Mouse (Mus musculus) layer of hippocampus, adult 9-11 months (tissue): ENCODE data around the gene Itga6.
A peak's percentile ranks its signal among the peaks of the same experiment; 100 is the strongest.

Experiments
- DNase-seq: peaks from one replicate; pipeline ENCODE4 v3.0.0; 2022

The Itga6 gene

DNA sequence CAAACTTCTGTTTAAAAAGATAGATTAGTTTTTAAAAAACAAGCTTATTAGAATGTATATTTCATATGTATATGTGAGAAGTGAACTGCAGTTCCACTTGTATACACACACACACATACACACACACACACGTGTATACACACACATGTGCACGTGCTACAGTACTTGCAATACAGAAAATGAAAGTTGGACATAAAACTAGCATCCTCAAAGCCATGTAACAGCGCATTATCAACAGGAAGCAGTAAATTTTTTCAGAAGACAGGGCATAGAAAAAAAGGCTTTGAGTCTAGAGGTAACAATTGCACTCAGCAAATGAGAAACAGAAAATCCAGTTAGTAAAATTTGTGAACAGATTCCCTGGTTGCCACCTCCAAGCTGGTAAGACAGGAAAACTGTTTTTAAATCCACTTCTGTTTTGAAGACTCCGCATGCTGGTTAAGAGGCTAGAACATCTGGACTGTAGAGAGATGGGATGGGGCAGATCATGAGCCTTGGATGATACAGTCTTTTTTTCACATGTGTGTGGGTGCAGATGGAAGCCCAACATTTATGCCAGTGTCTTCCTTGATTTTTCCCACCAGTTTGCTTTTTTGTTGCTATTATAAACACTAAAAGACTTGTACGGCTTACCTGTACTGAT, 118.2 kb downstream of the Itga6 start:
- DNase-seq, result no peak

GRCm38 (mm10) chr2:71865022-71865421, 119.6 kb downstream of the Itga6 start:
- DNase-seq, result peak; percentile 89

DNA sequence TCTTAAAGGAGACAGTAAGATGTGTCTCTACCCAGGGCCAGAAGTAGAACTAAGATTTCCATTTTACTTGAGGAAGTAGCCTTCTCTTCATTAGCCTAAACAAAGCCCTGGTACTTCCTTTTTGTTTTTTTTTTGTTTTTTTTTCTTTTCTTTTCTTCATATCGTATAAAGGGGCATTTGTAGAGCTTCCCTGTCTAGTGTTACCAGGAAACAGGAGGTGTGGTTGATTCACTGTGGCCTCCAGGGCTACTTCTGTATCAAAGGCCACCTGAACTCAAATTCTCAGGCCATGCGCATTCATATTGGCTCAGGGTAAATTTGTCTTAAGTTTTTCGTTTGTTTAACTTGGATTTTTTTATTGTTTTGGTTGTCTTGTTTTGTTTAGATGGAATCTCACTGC, 120.5 kb downstream of the Itga6 start:
- DNase-seq, result no peak

DNA sequence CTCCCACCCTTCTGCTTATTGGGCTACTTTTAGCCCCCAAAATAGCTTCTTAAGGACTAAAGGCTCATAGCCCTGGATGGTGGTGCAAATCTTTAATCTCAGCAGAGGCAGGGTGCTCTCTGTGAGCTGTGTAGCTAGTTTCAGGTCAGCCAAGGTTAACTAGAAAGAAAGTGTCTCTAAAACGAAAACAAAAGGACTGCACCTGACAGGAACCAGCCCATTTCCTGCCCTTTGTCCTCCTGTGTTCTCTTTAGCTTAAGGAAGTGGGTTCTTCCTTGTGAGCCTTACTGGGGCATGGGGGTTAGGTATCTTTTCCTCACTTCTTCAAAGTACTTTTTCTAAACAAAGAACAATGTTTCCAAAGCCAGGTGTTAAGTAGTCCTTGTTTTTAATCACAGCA, 121.1 kb downstream of the Itga6 start:
- DNase-seq, result no peak

GRCm38 (mm10) chr2:71867019-71867418, 121.6 kb downstream of the Itga6 start:
- no peak for DNase-seq

DNA sequence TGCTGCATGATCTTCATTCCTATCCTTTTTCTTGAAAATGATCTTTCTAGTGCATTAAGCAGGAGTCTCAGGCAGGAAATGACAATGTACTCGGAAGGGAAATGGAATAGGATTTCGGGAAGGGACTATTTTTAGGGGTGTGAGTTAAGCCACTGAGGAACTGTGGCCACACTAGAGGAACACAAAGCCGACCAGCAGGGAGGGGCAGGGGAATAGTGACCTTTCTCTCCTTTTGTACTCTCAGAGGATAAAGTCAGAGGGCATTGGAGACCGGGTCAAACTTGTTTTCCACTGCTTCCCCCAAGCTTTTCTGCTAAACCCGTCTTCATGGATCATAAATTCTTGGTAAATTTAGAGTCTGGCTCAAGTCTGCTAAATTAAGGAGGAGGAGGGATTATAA, 122.1 kb downstream of the Itga6 start:
- no peak for DNase-seq

GRCm38 (mm10) chr2:71868256-71868655, 122.8 kb downstream of the Itga6 start:
- no peak for DNase-seq

GRCm38 (mm10) chr2:71872141-71872540, 126.7 kb downstream of the Itga6 start:
- no peak for DNase-seq

DNA sequence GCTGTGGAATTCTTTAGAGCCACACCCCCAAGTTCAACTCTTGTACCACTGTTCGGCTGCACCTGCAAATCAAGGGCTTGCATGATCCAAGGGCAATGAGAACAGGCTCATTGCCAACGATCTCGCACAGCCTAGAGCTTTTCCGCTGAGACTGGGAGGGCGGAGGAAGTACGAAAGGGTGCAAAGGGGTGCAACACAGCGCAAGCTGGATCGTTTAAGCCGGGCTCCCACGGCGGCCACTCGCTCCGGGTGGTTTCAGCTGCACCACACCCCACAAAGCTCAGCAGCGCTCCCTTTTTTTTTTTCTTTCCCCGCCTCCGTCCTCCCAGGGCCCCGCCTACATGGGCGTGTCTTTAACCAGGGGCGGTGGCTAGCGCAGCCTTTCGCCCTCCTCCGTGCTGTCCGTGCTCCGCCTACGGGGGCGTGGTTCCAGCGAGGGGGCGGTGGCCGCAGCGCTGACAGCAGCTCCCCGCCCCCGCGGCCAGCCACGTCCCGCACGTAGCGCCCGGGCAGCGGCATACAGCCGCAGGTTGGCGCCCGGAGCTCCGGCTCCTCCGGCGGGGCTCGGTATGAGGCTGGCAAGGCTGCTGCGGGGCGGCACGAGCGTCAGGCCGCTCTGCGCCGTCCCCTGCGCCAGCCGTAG, 127.5 kb downstream of the Itga6 start, which contains the start of gene Pdk1:
Gene Pdk1, plus strand, starts transcription at position 424 of the 643 bp plus-strand sequence.
- peak; percentile 98 for DNase-seq

- peak; percentile 49 for DNase-seq
Measured at GRCm38 (mm10) chr2:71873474-71874322, 128.3 kb downstream of the Itga6 start.

GRCm38 (mm10) chr2:71874422-71874821, 129.0 kb downstream of the Itga6 start:
- no peak for DNase-seq

DNA sequence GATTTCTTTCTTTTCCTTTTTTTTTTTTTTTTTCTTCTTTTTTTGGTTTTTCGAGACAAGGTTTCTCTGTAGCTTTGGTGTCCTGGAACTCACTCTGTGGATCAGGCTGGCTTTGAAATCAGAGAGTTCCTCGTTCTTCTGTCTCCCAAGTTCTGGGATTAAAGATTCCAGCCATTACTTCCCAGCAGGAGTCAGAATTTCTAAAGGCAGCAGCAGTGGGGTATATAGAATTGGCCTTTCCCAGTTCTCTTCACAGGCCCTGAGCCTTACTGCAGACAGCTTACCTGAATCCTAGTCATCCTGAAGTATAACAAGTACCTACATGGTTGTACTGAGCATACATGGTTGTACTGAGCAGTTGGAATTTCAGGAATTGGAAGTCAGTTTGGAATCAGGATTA, 129.4 kb downstream of the Itga6 start:
- no peak for DNase-seq

GRCm38 (mm10) chr2:71877865-71878264, 132.4 kb downstream of the Itga6 start:
- no peak for DNase-seq

DNA sequence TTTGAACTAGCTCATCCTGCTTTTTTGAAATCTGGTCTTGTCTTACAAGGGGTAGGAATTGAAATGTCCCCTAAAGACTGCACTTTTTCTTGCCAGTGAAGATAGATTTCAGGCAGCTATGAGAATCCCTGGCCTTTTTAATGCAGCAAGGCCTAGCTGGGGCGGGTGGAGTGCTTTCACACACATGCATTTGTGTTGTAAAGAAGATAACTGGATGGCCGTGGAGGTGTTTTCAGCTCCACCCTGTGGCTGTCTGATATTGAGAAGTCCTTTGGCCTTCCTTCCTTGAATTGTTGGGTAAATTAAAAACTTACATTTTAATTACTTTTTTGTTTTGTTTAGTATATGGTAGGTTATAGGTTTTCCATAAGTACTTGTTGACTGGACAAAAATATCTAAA, 133.0 kb downstream of the Itga6 start:
- no peak for DNase-seq

DNA sequence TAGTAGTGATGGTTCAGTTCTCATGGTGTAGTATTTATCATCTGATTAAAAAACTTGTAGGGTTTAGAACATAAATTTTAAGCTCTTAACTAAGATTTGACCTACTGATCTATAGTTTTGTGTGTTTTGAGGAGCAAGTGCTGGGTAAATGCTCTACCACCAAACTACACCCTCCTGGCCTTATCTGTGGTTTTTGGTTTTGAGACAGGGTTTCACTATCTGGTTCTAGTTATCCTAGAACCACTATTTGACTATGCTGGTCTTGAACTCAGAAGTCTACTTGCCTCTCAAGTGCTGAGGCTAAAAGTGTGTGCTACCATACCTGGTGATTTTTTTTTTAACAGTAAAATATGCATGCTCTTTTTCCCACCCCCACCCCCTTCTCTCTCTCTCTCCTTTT, 133.5 kb downstream of the Itga6 start:
- no peak for DNase-seq

DNA sequence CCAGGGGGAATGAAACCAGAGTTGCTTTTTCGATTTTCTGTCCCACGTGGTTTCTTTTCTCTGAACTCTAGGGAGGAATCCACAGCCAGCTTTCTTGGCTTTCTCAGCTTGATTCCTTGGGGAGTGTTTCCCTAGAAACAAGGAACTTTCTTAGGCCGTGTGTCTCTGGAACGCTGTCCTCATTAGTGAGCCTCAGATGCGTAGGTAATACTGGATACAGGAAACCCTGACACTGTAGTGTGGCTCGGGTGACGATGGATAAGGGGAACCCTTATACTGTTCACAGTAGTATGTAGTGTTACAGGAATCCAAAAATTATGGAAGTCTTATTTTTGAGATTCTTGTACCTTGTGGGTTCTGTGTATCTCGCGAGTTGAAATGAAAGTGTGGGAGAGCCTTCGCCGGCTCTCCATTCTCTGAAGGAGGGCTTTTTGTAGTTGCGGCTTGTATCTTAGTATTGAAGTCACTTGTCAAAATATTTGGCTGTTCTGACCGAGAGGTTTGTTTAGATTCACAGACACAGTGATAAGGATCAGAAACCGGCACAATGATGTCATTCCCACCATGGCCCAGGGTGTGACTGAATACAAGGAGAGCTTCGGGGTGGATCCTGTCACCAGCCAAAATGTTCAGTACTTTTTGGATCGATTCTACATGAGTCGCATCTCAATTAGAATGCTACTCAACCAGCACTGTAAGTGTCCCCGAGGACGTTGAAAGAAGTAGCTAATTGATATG, 137.7 kb downstream of the Itga6 start:
- no peak for DNase-seq

DNA sequence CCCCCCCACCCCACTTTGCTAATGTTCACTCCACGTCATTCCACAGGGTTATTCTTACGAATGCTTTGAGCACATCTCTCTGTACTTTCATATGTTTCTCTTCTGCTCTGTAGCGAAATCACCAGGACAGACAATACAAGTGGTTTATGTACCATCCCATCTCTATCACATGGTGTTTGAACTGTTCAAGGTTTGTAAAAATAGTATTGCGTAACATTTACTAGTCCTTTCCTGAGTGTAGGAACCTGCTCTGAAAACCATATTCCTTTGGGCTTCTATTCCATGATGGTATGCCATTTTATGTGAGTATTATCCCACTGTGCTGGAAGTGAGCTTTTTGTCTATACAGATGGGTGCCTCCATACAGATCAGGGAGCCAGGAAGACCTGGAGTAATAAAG, 141.9 kb downstream of the Itga6 start:
- no peak for DNase-seq

DNA sequence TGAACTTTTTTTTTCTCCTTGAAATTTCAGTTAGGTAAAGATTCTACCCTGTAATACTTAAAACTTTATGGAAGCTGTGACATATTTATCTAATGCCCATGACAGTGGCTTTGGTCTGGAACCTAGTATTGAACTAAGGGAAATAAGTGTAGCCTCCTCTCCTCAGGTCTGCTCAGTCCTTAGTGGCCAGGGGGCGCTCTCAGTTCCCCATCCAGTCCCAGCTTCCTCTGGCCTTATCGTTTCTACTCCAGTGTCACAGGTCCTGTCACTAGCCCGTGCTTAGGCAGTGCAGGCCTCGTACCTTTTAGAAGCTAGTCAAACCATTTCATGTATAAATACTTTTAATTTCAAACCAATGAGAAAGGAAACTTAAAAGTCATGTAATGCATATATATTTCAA, 143.0 kb downstream of the Itga6 start:
- DNase-seq, result no peak

DNA sequence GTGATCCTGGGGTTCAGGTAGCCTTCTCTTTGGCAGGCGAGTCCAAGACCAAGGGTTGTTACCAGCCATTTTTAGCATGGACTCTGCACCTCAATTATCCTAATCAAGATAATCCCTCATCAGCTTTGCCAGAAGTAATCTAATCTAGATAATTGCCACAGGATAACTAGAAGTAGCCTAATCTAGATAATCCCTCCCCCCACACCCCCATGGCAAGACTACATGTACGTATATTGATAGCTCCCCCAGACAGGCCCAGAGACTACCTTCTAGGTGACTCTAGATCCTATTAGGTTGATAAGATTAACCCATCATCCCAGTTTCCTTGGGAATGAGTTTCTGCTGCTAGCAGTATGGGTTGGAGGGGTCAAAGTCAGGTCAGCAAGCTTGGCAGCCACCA, 146.1 kb downstream of the Itga6 start:
- DNase-seq, result no peak

- DNase-seq, result no peak
Measured at GRCm38 (mm10) chr2:71892741-71893349, 147.4 kb downstream of the Itga6 start.

DNA sequence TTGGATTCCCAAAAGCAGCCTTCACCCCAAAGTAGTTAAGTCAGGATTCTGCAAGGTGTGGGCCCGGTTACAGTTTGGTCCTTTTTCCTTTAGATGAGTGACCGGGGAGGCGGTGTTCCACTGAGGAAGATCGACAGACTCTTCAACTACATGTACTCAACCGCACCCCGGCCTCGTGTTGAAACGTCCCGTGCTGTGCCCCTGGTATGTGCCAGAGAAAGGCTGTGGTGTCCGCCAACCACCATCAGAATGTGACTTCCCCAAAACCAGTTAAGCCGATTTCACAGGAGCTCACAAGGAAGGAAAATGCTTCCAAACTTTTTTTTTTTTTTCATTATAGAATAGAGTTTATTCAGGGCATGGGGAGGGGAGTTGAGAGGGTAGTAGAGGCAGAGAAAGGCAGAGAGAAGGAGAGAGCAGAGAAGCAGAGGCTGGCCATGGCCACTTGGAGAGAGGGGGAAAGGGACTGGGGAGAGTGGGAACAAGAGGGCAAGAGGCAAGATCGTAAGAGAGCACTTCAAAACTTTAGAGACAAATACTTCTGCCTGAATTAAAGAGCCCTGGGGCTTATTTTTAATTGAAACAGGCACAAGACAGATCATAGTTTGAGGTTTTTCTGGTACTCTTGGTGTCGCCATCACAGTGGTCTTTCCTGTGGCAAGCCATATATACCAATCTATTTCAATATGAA, 150.3 kb downstream of the Itga6 start:
- no peak for DNase-seq

DNA sequence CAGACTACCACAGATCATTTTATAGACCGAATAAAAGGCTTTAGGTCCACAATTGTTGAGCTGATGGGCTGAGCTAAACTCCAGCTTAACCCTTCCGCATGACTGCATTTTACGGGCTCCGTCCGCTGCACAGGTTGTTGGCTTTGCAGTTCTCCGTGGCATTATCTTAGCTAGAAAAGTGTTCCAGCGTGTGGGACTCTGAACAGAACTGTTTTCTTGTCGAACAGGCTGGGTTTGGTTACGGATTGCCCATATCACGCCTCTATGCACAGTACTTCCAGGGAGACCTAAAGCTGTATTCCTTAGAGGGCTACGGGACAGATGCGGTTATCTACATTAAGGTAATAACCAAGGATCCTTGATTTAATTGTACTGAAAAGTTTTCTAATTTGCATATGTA, 152.0 kb downstream of the Itga6 start:
- DNase-seq, result no peak
